ENCODE assay signal across 23 mouse cellular contexts in the genomic region with DNA sequence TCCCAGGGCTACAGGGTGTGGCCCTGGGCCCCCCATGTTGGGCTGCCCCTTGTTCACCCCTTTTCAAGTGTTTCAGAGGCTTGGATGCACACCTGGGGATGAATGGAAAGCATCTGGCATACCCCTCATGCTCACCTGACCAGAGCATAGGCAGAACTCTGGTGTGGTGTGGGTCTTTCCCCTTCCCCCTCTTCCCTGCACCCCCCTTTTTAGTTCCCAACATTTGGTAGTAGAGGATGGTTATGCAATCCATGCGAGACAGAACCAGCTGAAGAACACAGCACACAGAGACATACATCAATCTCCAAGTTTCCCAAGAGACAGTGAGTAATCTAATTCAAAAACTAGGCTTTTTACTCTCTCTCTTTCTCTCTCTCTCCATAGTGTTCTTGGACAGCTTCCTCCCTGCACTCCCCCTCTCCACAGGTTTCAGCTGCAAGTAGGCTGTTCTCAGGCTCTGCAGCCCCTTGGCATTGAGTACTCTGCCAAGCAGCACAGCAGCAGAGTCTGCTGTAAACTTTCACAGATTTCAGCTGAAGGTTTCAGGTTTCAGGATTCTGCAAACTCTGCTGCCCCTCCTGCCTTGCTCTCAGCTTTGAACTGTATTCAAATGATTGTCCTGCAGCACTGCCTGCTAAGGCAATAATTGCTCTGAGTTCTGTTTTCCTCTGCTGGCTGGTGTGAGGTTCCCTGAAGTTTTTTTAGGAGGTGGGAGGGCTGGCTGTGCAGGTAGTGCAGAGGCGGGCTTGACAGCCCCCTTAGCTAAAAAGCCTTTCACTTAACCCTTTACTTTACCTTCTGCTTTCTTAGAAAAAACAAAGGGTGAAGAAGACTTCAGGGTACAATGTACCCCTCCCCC. TPM values are rescaled to one million over a fixed set of nuclear protein-coding genes. Genes with fewer than 3 reads are reported as not detected.
DNase-seq lines count a peak whose midpoint lies in the region; ATAC-seq and TF ChIP-seq lines count a peak whose summit lies in the region.
"Had no signal": no experiment of that assay in that cellular context is flagged by ENCODE, and none has a peak within 500 bp of the region (broad histone marks: within the 10 kb centered on the region; RNA-seq: fewer than 3 reads in every experiment).

No protein-coding gene starts in this region.

- TF ChIP-seq CTCF in hindbrain, postnatal 0 days (IDR thresholded peaks at IDR 0.05; ENCODE audit: low read depth) = no peak

- ATAC-seq in hindbrain, postnatal 0 days = no peak
- no peak for ATAC-seq in hindbrain, embryonic 12.5 days (ENCODE audit: low FRiP score)
- ATAC-seq in limb, embryonic 11.5 days (ENCODE audit: insufficient number of reproducible peaks, low FRiP score, low TSS enrichment, low read depth) = peak; percentile 93
- ATAC-seq: forebrain, embryonic 14.5 days; inflammation-experienced regulatory T-cells, adult 6 months; midbrain, embryonic 16.5 days had no signal

- peak; percentile 1 for DNase-seq in hindbrain, postnatal 0 days (ENCODE audit: low spot score)
- DNase-seq in ES-CJ7 (ENCODE audit: low read depth, low spot score) = peak; percentile 10
- peak; percentile 23 for DNase-seq in embryo, embryonic 9.5 days (ENCODE audit: extremely low spot score)
- DNase-seq in limb, embryonic 11.5 days (ENCODE audit: low spot score) = peak; percentile 52
- DNase-seq in adrenal gland, postnatal 25 days = no peak
- DNase-seq in layer of hippocampus, adult 9-10 months (ENCODE audit: low spot score) = no peak
- DNase-seq: cerebellum, adult 11 months; cerebellum, postnatal 25 days; gastrocnemius, adult 2 months; kidney, postnatal 36 days; layer of hippocampus, postnatal 36 days; lung, adult 18-20 months had no signal

- H3K27me3 ChIP-seq in hindbrain, postnatal 0 days (ENCODE audit: insufficient read depth, low read length) = no peaks in the 10 kb centered on the region
- no peaks in the 10 kb centered on the region for H3K27me3 ChIP-seq in hindbrain, embryonic 12.5 days
- no peaks in the 10 kb centered on the region for H3K27me3 ChIP-seq in limb, embryonic 11.5 days (ENCODE audit: control insufficient read depth, insufficient read depth, low read length)
- H3K27me3 ChIP-seq: limb, embryonic 15.5 days; neural tube, embryonic 13.5 days; stomach, embryonic 15.5 days had no signal

- H3K4me2 ChIP-seq in hindbrain, postnatal 0 days (ENCODE audit: low read depth, low read length) = no peak overlapping the region
- no peak overlapping the region for H3K4me2 ChIP-seq in hindbrain, embryonic 12.5 days (replicated peaks)
- no peak overlapping the region for H3K4me2 ChIP-seq in limb, embryonic 11.5 days (ENCODE audit: low read depth, severe bottlenecking)
- H3K4me2 ChIP-seq: limb, embryonic 15.5 days; neural tube, embryonic 13.5 days; stomach, embryonic 15.5 days had no signal

- no peak overlapping the region for H3K27ac ChIP-seq in hindbrain, postnatal 0 days
- H3K27ac ChIP-seq in hindbrain, embryonic 12.5 days = no peak overlapping the region
- H3K27ac ChIP-seq in limb, embryonic 11.5 days (replicated peaks; ENCODE audit: low read depth, low read length) = no peak overlapping the region; the same call in 1 of the 2 replicates
- H3K27ac ChIP-seq: gastrocnemius, adult 2 months; limb, embryonic 15.5 days; neural tube, embryonic 13.5 days; stomach, embryonic 15.5 days had no signal

- no peak overlapping the region for H3K9ac ChIP-seq in hindbrain, postnatal 0 days (replicated peaks; ENCODE audit: low read length)
- no peak overlapping the region for H3K9ac ChIP-seq in hindbrain, embryonic 12.5 days
- no peak overlapping the region for H3K9ac ChIP-seq in limb, embryonic 11.5 days (ENCODE audit: low read length)
- H3K9ac ChIP-seq: limb, embryonic 15.5 days; neural tube, embryonic 13.5 days; stomach, embryonic 15.5 days had no signal

- no peaks in the 10 kb centered on the region for H3K4me1 ChIP-seq in hindbrain, postnatal 0 days (ENCODE audit: insufficient read depth, low read length)
- H3K4me1 ChIP-seq in hindbrain, embryonic 12.5 days = no peaks in the 10 kb centered on the region
- no peaks in the 10 kb centered on the region for H3K4me1 ChIP-seq in limb, embryonic 11.5 days (ENCODE audit: control insufficient read depth, insufficient read depth, low read length)
- H3K4me1 ChIP-seq: neural tube, embryonic 13.5 days; stomach, embryonic 15.5 days had no signal

- no peaks in the 10 kb centered on the region for H3K36me3 ChIP-seq in hindbrain, postnatal 0 days (ENCODE audit: insufficient read depth, low read length)
- H3K36me3 ChIP-seq in hindbrain, embryonic 12.5 days = no peaks in the 10 kb centered on the region
- H3K36me3 ChIP-seq in limb, embryonic 11.5 days (ENCODE audit: control insufficient read depth, insufficient read depth, low read length) = no peaks in the 10 kb centered on the region
- H3K36me3 ChIP-seq: limb, embryonic 15.5 days; neural tube, embryonic 13.5 days; stomach, embryonic 15.5 days had no signal

- no peaks in the 10 kb centered on the region for H3K9me3 ChIP-seq in hindbrain, postnatal 0 days (ENCODE audit: low read length)
- H3K9me3 ChIP-seq in hindbrain, embryonic 12.5 days (replicated peaks) = no peaks in the 10 kb centered on the region
- H3K9me3 ChIP-seq in limb, embryonic 11.5 days (ENCODE audit: control insufficient read depth, low read length) = no peaks in the 10 kb centered on the region
- H3K9me3 ChIP-seq: limb, embryonic 15.5 days; neural tube, embryonic 13.5 days; stomach, embryonic 15.5 days had no signal

- WGBS in hindbrain, postnatal 0 days = 30% methylated on average over 2 of the region's 2 CpGs
- WGBS in hindbrain, embryonic 12.5 days = 41% methylated on average over 2 of the region's 2 CpGs
- 12% methylated on average over 2 of the region's 2 CpGs for WGBS in limb, embryonic 11.5 days

- H3K4me3 ChIP-seq in hindbrain, postnatal 0 days (ENCODE audit: low read length) = no peak overlapping the region
- no peak overlapping the region for H3K4me3 ChIP-seq in hindbrain, embryonic 12.5 days
- no peak overlapping the region for H3K4me3 ChIP-seq in limb, embryonic 11.5 days (ENCODE audit: low read depth, low read length)
- H3K4me3 ChIP-seq: gastrocnemius, adult 2 months; limb, embryonic 15.5 days; neural tube, embryonic 13.5 days; stomach, embryonic 15.5 days had no signal

RNA-seq across cellular contexts. Expression of a gene that starts 35.7 kb away (rescaled TPM):
- not detected in 2 replicates for total RNA-seq in hindbrain, postnatal 0 days (2014; rRNA removed)
- not detected in 2 replicates for polyA plus RNA-seq in hindbrain, postnatal 0 days (2015; fragmentation: Nextera tagmentation; extraction: Ambion mirVana)
- polyA plus RNA-seq in hindbrain, embryonic 12.5 days (2016; fragmentation: Nextera tagmentation; extraction: Ambion mirVana) = not detected in 2 replicates
- not detected in 2 replicates for polyA plus RNA-seq in limb, embryonic 11.5 days (2014; fragmentation: Nextera tagmentation; extraction: Ambion mirVana)
- total RNA-seq in adrenal gland, postnatal 25 days (2021) = not detected in 2 replicates
- total RNA-seq: gastrocnemius, adult 2 months; heart, postnatal 25 days; layer of hippocampus, postnatal 36 days; megakaryocyte progenitor cell, adult 5-6 weeks had no signal
- polyA plus RNA-seq: forebrain, embryonic 14.5 days; inflammation-experienced regulatory T-cells, adult 6 months; limb, embryonic 15.5 days; midbrain, embryonic 16.5 days; neural tube, embryonic 13.5 days; small intestine, adult 2 months; stomach, embryonic 15.5 days; thymus, postnatal 0 days had no signal

Comparison
In these comparisons a context has a peak if more than half of its experiments do, and no peak if none do; other contexts are left out.
1. DNase-seq: peak in hindbrain, postnatal 0 days (single experiment), ES-CJ7 (single experiment), embryo, embryonic 9.5 days (single experiment) and limb, embryonic 11.5 days (single experiment); none in adrenal gland, postnatal 25 days (single experiment) and layer of hippocampus, adult 9-10 months (single experiment).